Mouse (Mus musculus) neural tube, embryonic 15.5 days (tissue): Measurements from ENCODE around the gene Zfp827. TPM values are rescaled to one million over a fixed set of nuclear protein-coding genes. Genes with fewer than 3 reads are reported as not detected.

ENCODE experiments used
- ATAC-seq: fragments of 200-750 bp; cut with Nextera tagmentation; 2 replicates; pipeline ENCODE4 v1.8.0; 2017; ENCODE audit warnings: mild to moderate bottlenecking, moderate TSS enrichment, moderate library complexity; ENCODE audit not compliant: low FRiP score
- H3K27ac ChIP-seq: fragments of 300-500 bp; sonication (generic); replicated peaks from 2 replicates; pipeline ENCODE4 v1.5.1; 2015; ENCODE audit warnings: mild to moderate bottlenecking, inconsistent platforms
- H3K27me3 ChIP-seq: fragments of 300-500 bp; sonication (generic); replicated peaks from 2 replicates; pipeline ENCODE4 v1.6.1; 2015; ENCODE audit warnings: inconsistent platforms
- H3K36me3 ChIP-seq: fragments of 300-500 bp; sonication (generic); 2 replicates; pipeline ENCODE4 v1.6.1; 2015; ENCODE audit warnings: inconsistent platforms
- H3K4me1 ChIP-seq: fragments of 300-500 bp; sonication (generic); 2 replicates; pipeline ENCODE4 v1.6.1; 2015; ENCODE audit warnings: inconsistent platforms
- H3K4me2 ChIP-seq: fragments of 300-500 bp; sonication (generic); 2 replicates; pipeline ENCODE4 v1.6.1; 2015; ENCODE audit warnings: inconsistent platforms, mild to moderate bottlenecking, moderate library complexity
- H3K4me3 ChIP-seq: fragments of 300-500 bp; sonication (generic); replicated peaks from 2 replicates; pipeline ENCODE4 v1.5.1; 2015; ENCODE audit warnings: mild to moderate bottlenecking, inconsistent platforms
- H3K9ac ChIP-seq: fragments of 300-500 bp; sonication (generic); replicated peaks from 2 replicates; pipeline ENCODE4 v1.6.1; 2015; ENCODE audit warnings: mild to moderate bottlenecking, inconsistent platforms
- H3K9me3 ChIP-seq: fragments of 300-500 bp; sonication (generic); replicated peaks from 2 replicates; pipeline ENCODE4 v1.6.1; 2016; ENCODE audit warnings: inconsistent platforms
- WGBS: fragments of 180-500 bp; shearing (Covaris S2); methylation state at CpG from one replicate; pipeline ENCODE4 v1.1.7; 2015; ENCODE audit warnings: mixed read lengths; 5-methylcytosine and 5-hydroxymethylcytosine counted together
- polyA plus RNA-seq: library from polyadenylated mRNA; unstranded; fragments of >200 nt; fragmentation: Nextera tagmentation; extraction: Ambion mirVana; gene quantifications from 2 replicates; pipeline ENCODE4 v1.2.1, GENCODE M21; 2015

Zfp827 gene
- polyA plus RNA-seq = 10.1 and 10.4 TPM in 2 replicates

DNA sequence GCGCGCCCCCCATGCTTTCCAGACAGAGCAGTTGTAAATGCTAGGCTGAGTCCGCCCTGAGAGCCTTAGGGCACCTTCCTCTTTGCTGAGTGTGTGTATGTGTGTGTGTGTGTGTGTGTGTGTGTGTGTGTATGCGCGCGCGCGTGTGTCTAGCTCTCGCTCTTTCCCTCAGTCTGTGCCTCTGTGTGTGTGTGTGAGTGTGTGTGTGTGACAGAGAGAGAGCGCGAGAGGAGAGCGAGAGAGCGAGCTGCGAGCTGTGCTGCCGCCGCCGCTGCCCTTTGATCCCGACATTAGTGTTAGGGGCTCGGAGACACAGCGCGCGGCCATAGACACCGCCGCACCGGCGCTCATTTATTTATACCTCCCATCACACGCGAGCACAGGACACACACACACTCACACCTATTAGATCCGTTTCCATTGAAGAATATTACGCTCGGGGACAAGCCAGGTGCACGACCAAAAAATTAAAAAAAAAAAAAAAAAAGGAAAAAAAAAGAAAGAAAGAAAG, at the start of gene Zfp827:
TSS of gene Zfp827 (plus strand) at position 461 of the 511 bp plus-strand sequence.
- H3K27ac ChIP-seq = peak within 1 kb of the TSS; percentile 99
- peaks cover 29% of the 10 kb centered on the region for H3K4me1 ChIP-seq
- no peaks in the 10 kb centered on the region for H3K9me3 ChIP-seq
- ATAC-seq = peak; percentile 62
- WGBS = 1% methylated on average over 27 of the region's 32 CpGs
- H3K27me3 ChIP-seq = no peaks in the 10 kb centered on the region
- H3K4me2 ChIP-seq = peak within 1 kb of the TSS; percentile 84
- no peaks in the 10 kb centered on the region for H3K36me3 ChIP-seq
- peak within 1 kb of the TSS; percentile 96 for H3K9ac ChIP-seq
- H3K4me3 ChIP-seq = peak within 1 kb of the TSS; percentile 85

- Histone ChIP-seq H3K4me2 (no peak overlapping the region), H3K9ac (no peak overlapping the region), H3K27me3 (no peaks in the 10 kb centered on the region), H3K4me3 (no peak overlapping the region), H3K36me3 (no peaks in the 10 kb centered on the region), H3K27ac (no peak overlapping the region), H3K4me1 (no peaks in the 10 kb centered on the region), H3K9me3 (no peaks in the 10 kb centered on the region)
- no peak for ATAC-seq
Observed at GRCm38 (mm10) chr8:79004341-79004740, 23.9 kb upstream of the Zfp827 start.

DNA sequence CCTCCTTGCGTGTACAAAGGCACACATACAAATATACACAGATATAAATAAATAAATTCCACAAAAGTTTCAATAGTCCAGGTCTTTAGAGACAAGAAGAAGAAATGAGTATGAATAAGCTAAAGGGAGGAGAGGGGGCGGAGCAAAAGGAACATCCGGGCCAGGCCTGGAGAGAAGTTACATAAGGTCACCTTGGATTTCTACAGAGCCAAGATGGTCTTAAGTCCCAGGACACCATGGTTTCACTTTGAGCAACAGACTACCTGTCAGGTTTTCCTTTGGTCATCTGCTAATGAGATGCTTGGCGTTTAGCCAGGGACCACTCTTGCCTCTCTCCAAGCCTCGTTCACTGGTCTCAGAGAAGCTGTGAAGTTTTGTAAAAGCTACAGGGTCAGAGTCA, 13.2 kb upstream of the Zfp827 start:
- no peak overlapping the region for H3K9ac ChIP-seq
- H3K27me3 ChIP-seq = no peaks in the 10 kb centered on the region
- H3K4me1 ChIP-seq = no peaks in the 10 kb centered on the region
- no peak overlapping the region for H3K27ac ChIP-seq
- H3K36me3 ChIP-seq = no peaks in the 10 kb centered on the region
- no peak for ATAC-seq
- no peak overlapping the region for H3K4me2 ChIP-seq
- H3K4me3 ChIP-seq = no peak overlapping the region
- WGBS = 80% methylated on average over 5 of the region's 5 CpGs
- no peaks in the 10 kb centered on the region for H3K9me3 ChIP-seq

DNA sequence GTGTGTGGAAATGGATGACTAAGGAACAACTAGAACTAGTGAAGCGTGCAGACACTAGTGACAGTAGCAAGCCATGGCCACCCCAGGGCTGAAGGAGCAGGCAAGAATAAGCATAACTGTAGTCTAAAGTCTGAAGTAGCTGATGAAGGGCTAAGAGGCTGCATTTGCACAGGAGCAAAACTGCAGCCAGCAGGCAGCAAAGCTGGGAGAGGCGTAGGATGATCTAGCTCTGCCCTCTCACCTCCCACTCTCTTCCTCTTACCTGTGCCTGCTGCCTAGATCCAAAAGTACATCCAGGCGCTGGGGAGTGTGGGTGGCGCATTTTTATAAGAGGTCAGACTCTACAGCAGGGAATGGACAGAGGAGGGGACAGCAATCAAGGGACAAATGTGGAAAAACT, 12.2 kb upstream of the Zfp827 start:
- H3K4me3 ChIP-seq = no peak overlapping the region
- H3K9me3 ChIP-seq = no peaks in the 10 kb centered on the region
- no peak overlapping the region for H3K27ac ChIP-seq
- H3K9ac ChIP-seq = no peak overlapping the region
- WGBS = 93% methylated on average over 4 of the region's 4 CpGs
- no peak for ATAC-seq
- no peaks in the 10 kb centered on the region for H3K4me1 ChIP-seq
- no peaks in the 10 kb centered on the region for H3K36me3 ChIP-seq
- no peaks in the 10 kb centered on the region for H3K27me3 ChIP-seq
- no peak overlapping the region for H3K4me2 ChIP-seq

- Histone ChIP-seq H3K36me3 (no peaks in the 10 kb centered on the region), H3K27ac (no peak overlapping the region), H3K9ac (no peak overlapping the region), H3K4me3 (no peak overlapping the region), H3K4me1 (no peaks in the 10 kb centered on the region), H3K9me3 (no peaks in the 10 kb centered on the region), H3K27me3 (no peaks in the 10 kb centered on the region), H3K4me2 (no peak overlapping the region)
- no peak for ATAC-seq
- 46% methylated on average over 6 of the region's 6 CpGs for WGBS
Observed at GRCm38 (mm10) chr8:79016583-79016982, 11.7 kb upstream of the Zfp827 start.

DNA sequence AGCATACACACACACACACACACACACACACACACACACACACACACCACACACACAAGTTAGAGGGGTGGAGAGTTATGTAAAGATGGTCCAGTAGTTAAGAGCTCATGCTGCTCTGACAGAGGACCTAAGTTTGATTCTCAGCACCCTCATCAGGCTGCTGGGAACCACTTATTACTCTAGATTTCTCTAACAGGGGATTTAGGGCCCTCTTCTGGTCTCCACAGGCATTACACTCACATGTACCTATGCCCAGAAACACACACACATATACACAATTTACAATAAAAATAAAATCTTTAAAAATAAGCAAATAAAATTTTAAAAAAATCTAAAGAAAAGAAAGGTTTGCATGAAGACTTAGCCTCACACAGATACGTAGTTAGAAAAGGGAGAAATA, 4.3 kb upstream of the Zfp827 start:
- no peak for ATAC-seq
- WGBS = 98% methylated on average over 1 of the region's 1 CpGs
- Histone ChIP-seq H3K9ac (no peak overlapping the region), H3K27me3 (no peaks in the 10 kb centered on the region), H3K4me1 (peaks cover 8% of the 10 kb centered on the region; the same call in 1 of the 2 replicates), H3K9me3 (no peaks in the 10 kb centered on the region), H3K36me3 (no peaks in the 10 kb centered on the region), H3K4me3 (no peak overlapping the region), H3K4me2 (no peak overlapping the region), H3K27ac (no peak overlapping the region)

- peaks cover 23% of the 10 kb centered on the region for H3K4me1 ChIP-seq
- no peak for ATAC-seq
- H3K9me3 ChIP-seq = no peaks in the 10 kb centered on the region
- no peaks in the 10 kb centered on the region for H3K36me3 ChIP-seq
- H3K4me2 ChIP-seq = peak overlapping the region; percentile 84
- H3K27ac ChIP-seq = peak overlapping the region; percentile 99; the same call in 1 of the 2 replicates
- H3K27me3 ChIP-seq = no peaks in the 10 kb centered on the region
- 30% methylated on average over 3 of the region's 3 CpGs for WGBS
- peak overlapping the region; percentile 85 for H3K4me3 ChIP-seq
- peak overlapping the region; percentile 96; the same call in 1 of the 2 replicates for H3K9ac ChIP-seq
Observed at GRCm38 (mm10) chr8:79027319-79027718, 918 bp upstream of the Zfp827 start.

- Histone ChIP-seq H3K4me1 (peaks cover 36% of the 10 kb centered on the region), H3K4me3 (peak overlapping the region; percentile 85), H3K27ac (peak overlapping the region; percentile 99), H3K4me2 (peak overlapping the region; percentile 84), H3K36me3 (no peaks in the 10 kb centered on the region), H3K9me3 (no peaks in the 10 kb centered on the region), H3K27me3 (no peaks in the 10 kb centered on the region), H3K9ac (peak overlapping the region; percentile 96)
- peak; percentile 28 for ATAC-seq
- under 1% methylated on average over 45 of the region's 56 CpGs for WGBS
Observed at GRCm38 (mm10) chr8:79028541-79029395, 531 bp downstream of the Zfp827 start.

- peak overlapping the region; percentile 84 for H3K4me2 ChIP-seq
- WGBS = under 1% methylated on average over 46 of the region's 99 CpGs
- H3K9me3 ChIP-seq = no peaks in the 10 kb centered on the region
- peak overlapping the region; percentile 85 for H3K4me3 ChIP-seq
- peak overlapping the region; percentile 99 for H3K27ac ChIP-seq
- peak overlapping the region; percentile 96 for H3K9ac ChIP-seq
- peaks cover 42% of the 10 kb centered on the region for H3K4me1 ChIP-seq
- no peaks in the 10 kb centered on the region for H3K27me3 ChIP-seq
- ATAC-seq = peak; percentile 83
- H3K36me3 ChIP-seq = no peaks in the 10 kb centered on the region
Observed at GRCm38 (mm10) chr8:79029396-79030325, 1.4 kb downstream of the Zfp827 start.

DNA sequence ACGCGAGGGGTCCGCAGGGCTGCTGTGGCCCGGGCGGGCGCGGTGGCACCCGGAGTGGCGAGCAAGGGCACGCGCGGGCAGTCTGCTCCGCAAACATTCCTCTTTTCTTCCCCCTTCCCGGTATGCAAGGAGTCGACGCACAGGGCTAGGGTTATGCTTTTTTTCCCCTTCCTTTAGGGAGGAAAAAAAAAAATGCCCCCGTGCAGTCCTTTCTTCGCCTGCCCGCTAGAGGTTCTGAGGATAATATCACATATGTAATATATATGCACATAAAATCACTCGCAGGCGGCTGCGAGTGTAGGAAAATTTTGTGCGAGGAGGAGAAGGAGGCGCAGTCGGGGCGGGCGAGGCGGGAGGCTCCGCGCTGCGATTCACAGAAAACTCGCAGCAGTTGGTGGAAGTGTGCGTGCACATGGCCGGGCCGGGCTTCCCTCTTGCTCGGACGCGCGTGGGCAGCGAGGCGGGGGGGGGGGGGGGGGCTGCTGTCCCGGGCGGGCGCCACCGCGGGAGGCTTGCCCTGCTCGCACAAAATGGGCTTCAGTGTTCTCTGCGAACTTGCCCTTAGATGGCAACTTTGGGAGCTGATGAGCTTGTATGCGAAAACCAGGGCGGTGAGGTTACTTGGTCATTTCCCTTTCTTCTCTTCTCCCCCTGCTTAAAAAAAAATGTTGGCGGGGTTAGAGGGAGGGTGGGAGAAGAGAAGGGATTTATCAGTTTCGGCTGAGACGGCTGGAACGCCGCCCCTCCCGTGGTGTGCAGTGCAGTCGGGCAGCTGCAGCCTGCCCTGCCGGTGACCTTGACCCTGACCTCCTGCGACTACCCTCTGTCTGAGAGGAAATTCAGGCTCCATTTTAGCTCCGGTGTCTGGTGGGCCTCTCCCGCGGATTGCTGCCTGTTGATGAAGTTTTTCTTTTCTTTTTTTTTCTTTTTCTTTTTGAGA, 2.4 kb downstream of the Zfp827 start:
- WGBS = 0% methylated on average over 55 of the region's 62 CpGs

More for the DNA sequence above, 2.4 kb downstream of the Zfp827 start:
- Histone ChIP-seq H3K36me3 (no peaks in the 10 kb centered on the region), H3K4me1 (peaks cover 43% of the 10 kb centered on the region), H3K27ac (peak overlapping the region; percentile 99), H3K27me3 (no peaks in the 10 kb centered on the region), H3K4me2 (peak overlapping the region; percentile 84), H3K9me3 (no peaks in the 10 kb centered on the region), H3K9ac (peak overlapping the region; percentile 96), H3K4me3 (peak overlapping the region; percentile 85)
- ATAC-seq = peak; percentile 2
